ENCODE assay signal across 18 mouse cellular contexts in genomic region chr1:42231091-42231490, GRCm38 (mm10).
DNase-seq lines count a peak whose midpoint lies in the region; ATAC-seq and TF ChIP-seq lines count a peak whose summit lies in the region.
"Had no signal": no experiment of that assay in that cellular context is flagged by ENCODE, and none has a peak within 500 bp of the region (broad histone marks: within the 10 kb centered on the region; RNA-seq: fewer than 3 reads in every experiment).

No protein-coding gene starts in this region.

- H3K9me3 ChIP-seq in midbrain, embryonic 16.5 days (replicated peaks; ENCODE audit: control insufficient read depth, low read length, poor library complexity, severe bottlenecking): no peaks in the 10 kb centered on the region
- no peaks in the 10 kb centered on the region; the same call in 1 of the 2 replicates for H3K9me3 ChIP-seq in midbrain, embryonic 13.5 days
- H3K9me3 ChIP-seq in forebrain, postnatal 0 days (ENCODE audit: low read length): no peaks in the 10 kb centered on the region
- H3K9me3 ChIP-seq: midbrain, embryonic 12.5 days; neural tube, embryonic 12.5 days had no signal

- peak; percentile 87 for DNase-seq in cerebellum, postnatal 10 days
- DNase-seq in layer of hippocampus, adult 2 months (ENCODE audit: low spot score in 2 of 2): no peak
- no peak for DNase-seq in layer of hippocampus, postnatal 14 days (ENCODE audit: low spot score in 2 of 2)
- DNase-seq in forebrain, postnatal 0 days: peak; percentile 66
- no peak for DNase-seq in urinary bladder, postnatal 10 days (ENCODE audit: low spot score)
- DNase-seq: cerebellum, adult 18-20 months; gastrocnemius, postnatal 36 days; lung, postnatal 36 days; thymus, postnatal 14 days had no signal

- H3K36me3 ChIP-seq in midbrain, embryonic 16.5 days (ENCODE audit: control insufficient read depth, insufficient read depth, low read length): no peaks in the 10 kb centered on the region
- no peaks in the 10 kb centered on the region for H3K36me3 ChIP-seq in midbrain, embryonic 13.5 days
- no peaks in the 10 kb centered on the region for H3K36me3 ChIP-seq in forebrain, postnatal 0 days (ENCODE audit: insufficient read depth)
- H3K36me3 ChIP-seq: midbrain, embryonic 12.5 days; neural tube, embryonic 12.5 days had no signal

- no peak for ATAC-seq in cerebellum, adult (ENCODE audit: insufficient number of reproducible peaks, low FRiP score, low TSS enrichment)
- ATAC-seq in midbrain, embryonic 16.5 days: peak; percentile 21; the same call in 1 of the 2 replicates
- ATAC-seq in midbrain, embryonic 13.5 days: no peak
- ATAC-seq in forebrain, postnatal 0 days: 0 out of 2 replicates have a peak, but pooled peaks have one; percentile 5
- ATAC-seq: Patski had no signal

- H3K9ac ChIP-seq in midbrain, embryonic 16.5 days (ENCODE audit: low read depth, low read length): no peak overlapping the region
- no peak overlapping the region for H3K9ac ChIP-seq in midbrain, embryonic 13.5 days (replicated peaks)
- 0 out of 2 replicates have a peak overlapping the region, but pooled peaks have one; percentile 44 for H3K9ac ChIP-seq in forebrain, postnatal 0 days
- H3K9ac ChIP-seq: midbrain, embryonic 12.5 days; neural tube, embryonic 12.5 days had no signal

- WGBS in midbrain, embryonic 16.5 days: 65% methylated on average over 5 of the region's 5 CpGs
- 65% methylated on average over 5 of the region's 5 CpGs for WGBS in midbrain, embryonic 13.5 days
- 32% methylated on average over 5 of the region's 5 CpGs for WGBS in forebrain, postnatal 0 days

- no peak for TF ChIP-seq CTCF in layer of hippocampus, adult 2 months (conservative IDR thresholded peaks at IDR 0.05)
- no peak for TF ChIP-seq CTCF in forebrain, postnatal 0 days (IDR thresholded peaks at IDR 0.05; ENCODE audit: low read depth)

- H3K4me3 ChIP-seq in layer of hippocampus, adult 2 months: peak overlapping the region; percentile 57
- H3K4me3 ChIP-seq in midbrain, embryonic 16.5 days (ENCODE audit: low read depth, low read length): no peak overlapping the region
- no peak overlapping the region for H3K4me3 ChIP-seq in midbrain, embryonic 13.5 days (replicated peaks)
- H3K4me3 ChIP-seq in forebrain, postnatal 0 days (ENCODE audit: low read depth, low read length): peak overlapping the region; percentile 1
- H3K4me3 ChIP-seq: midbrain, embryonic 12.5 days; neural tube, embryonic 12.5 days had no signal

- H3K27ac ChIP-seq in layer of hippocampus, adult 2 months: 0 out of 2 replicates have a peak overlapping the region, but pooled peaks have one; percentile 58
- no peak overlapping the region for H3K27ac ChIP-seq in midbrain, embryonic 16.5 days (ENCODE audit: low read length)
- H3K27ac ChIP-seq in midbrain, embryonic 13.5 days: no peak overlapping the region
- H3K27ac ChIP-seq in forebrain, postnatal 0 days (ENCODE audit: low read depth, low read length): peak overlapping the region; percentile 68
- H3K27ac ChIP-seq: midbrain, embryonic 12.5 days; neural tube, embryonic 12.5 days; stomach, postnatal 0 days had no signal

- peaks cover 9% of the 10 kb centered on the region for H3K4me1 ChIP-seq in midbrain, embryonic 16.5 days (ENCODE audit: control insufficient read depth, insufficient read depth, low read length)
- H3K4me1 ChIP-seq in midbrain, embryonic 13.5 days (replicated peaks): peaks cover 15% of the 10 kb centered on the region
- H3K4me1 ChIP-seq in forebrain, postnatal 0 days (ENCODE audit: insufficient read depth): peaks cover 3% of the 10 kb centered on the region; the same call in 1 of the 2 replicates

- H3K27me3 ChIP-seq in midbrain, embryonic 16.5 days (ENCODE audit: control insufficient read depth, insufficient read depth, low read depth, low read length): no peaks in the 10 kb centered on the region
- no peaks in the 10 kb centered on the region for H3K27me3 ChIP-seq in midbrain, embryonic 13.5 days
- no peaks in the 10 kb centered on the region for H3K27me3 ChIP-seq in forebrain, postnatal 0 days (ENCODE audit: insufficient read depth, low read length)
- H3K27me3 ChIP-seq: midbrain, embryonic 12.5 days; neural tube, embryonic 12.5 days; Patski had no signal

- no peak overlapping the region for H3K4me2 ChIP-seq in midbrain, embryonic 16.5 days (ENCODE audit: low read length)
- H3K4me2 ChIP-seq in midbrain, embryonic 13.5 days (replicated peaks): no peak overlapping the region
- peak overlapping the region; percentile 50 for H3K4me2 ChIP-seq in forebrain, postnatal 0 days (ENCODE audit: low read depth)
- H3K4me2 ChIP-seq: heart, embryonic 11.5 days; liver, embryonic 11.5 days; midbrain, embryonic 12.5 days; neural tube, embryonic 12.5 days had no signal

Comparison
In these comparisons a context has a peak if more than half of its experiments do, and no peak if none do; other contexts are left out.
1. ATAC-seq: peak in midbrain, embryonic 16.5 days (single experiment) and forebrain, postnatal 0 days (single experiment); none in cerebellum, adult (single experiment) and midbrain, embryonic 13.5 days (single experiment).
2. DNase-seq: peak in cerebellum, postnatal 10 days (2 of 2) and forebrain, postnatal 0 days (single experiment); none in layer of hippocampus, adult 2 months (0 of 2), layer of hippocampus, postnatal 14 days (0 of 2) and urinary bladder, postnatal 10 days (single experiment).
3. H3K27ac ChIP-seq: peak in layer of hippocampus, adult 2 months (single experiment) and forebrain, postnatal 0 days (single experiment); none in midbrain, embryonic 16.5 days (single experiment) and midbrain, embryonic 13.5 days (single experiment).
4. H3K4me3 ChIP-seq: peak in layer of hippocampus, adult 2 months (single experiment) and forebrain, postnatal 0 days (single experiment); none in midbrain, embryonic 16.5 days (single experiment) and midbrain, embryonic 13.5 days (single experiment).